Mouse (Mus musculus) gastrocnemius, adult 2 months (tissue): ENCODE data around the gene Efemp2. TPM values are rescaled to one million over a fixed set of nuclear protein-coding genes. Genes with fewer than 3 reads are reported as not detected.

Experiments
- DNase-seq: peaks from one replicate; pipeline ENCODE4 v3.0.0; 2022
- H3K27ac ChIP-seq: fragments of 200-600 bp; 2 replicates; pipeline ENCODE4 v1.8.1; 2022; ENCODE audit warnings: mild to moderate bottlenecking
- H3K4me3 ChIP-seq: fragments of 200-600 bp; 2 replicates; pipeline ENCODE4 v1.8.1; 2022; ENCODE audit warnings: mild to moderate bottlenecking, moderate library complexity
- CTCF ChIP-seq: fragments of 200-600 bp; IDR thresholded peaks from 2 replicates; pipeline ENCODE4 v1.8.1; 2022; ENCODE audit warnings: antibody characterized with exemption, mild to moderate bottlenecking, moderate library complexity
- intact Hi-C: fragments of 180-260 bp; cut with DNase I; formaldehyde crosslinking; loops from one replicate; pipeline ENCODE4 v1.15.1; 2025
- total RNA-seq, 2 experiments: library from RNA; stranded (reverse); gene quantifications; 2 replicates each; pipeline ENCODE4 v1.2.3; 2021

The Efemp2 gene
- total RNA-seq, 2 experiments from 2014 or later: 3.4 to 6.6 TPM

GRCm38 (mm10) chr19:5456241-5456921 is 17.4 kb upstream of the Efemp2 start:
- intact Hi-C loops: no loop called here
- no peak for TF ChIP-seq CTCF

DNA sequence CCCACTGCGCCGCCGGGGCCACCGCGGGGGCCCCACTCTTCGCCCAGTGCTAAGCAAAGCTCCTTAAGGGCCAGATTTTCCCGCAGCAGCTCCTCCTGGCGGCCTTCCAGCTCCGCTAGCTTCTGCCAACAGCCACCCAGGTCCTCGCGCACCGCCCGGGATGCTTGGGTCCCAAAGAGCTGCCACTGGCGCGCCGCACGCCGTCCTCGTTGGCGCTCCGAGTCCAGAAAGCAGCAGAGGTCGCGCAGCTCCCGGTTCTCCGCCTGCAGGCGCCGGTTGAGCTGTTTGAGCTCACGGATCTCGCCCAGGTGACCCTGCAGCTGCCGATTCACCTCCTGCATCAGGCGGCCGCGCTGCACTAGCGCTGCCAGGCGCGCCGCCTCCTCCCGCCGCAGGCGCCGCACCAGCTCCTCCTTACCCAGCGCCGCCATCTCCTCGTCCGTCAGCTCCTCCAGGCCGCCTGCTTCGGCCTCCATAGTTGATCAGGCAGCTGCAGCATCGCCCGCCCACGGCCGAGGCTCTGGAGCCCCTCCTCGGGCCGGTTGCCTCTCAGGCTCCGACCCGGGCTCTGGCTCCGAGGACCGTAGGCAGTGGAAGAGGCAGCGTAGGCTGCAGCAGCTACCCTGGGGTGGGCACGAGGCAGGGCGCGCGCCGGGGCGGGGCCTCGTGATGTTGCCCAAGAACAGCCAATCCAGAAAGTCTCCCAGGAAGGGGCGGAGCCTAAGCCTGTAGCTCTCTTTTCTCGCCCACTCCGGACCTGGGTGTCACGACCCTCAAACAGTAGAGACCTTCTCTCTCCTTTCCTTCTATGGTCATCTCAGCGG is 16.6 kb upstream of the Efemp2 start:
- Histone ChIP-seq H3K4me3 (peak overlapping the region; percentile 89), H3K27ac (peak overlapping the region; percentile 97)
- TF ChIP-seq CTCF: peak; percentile 17; the same call in 1 of the 2 replicates
- DNase-seq: peak; percentile 96
- intact Hi-C loops: no loop called here

More at GRCm38 (mm10) chr19:5456241-5456921, 17.4 kb upstream of the Efemp2 start:
- Histone ChIP-seq H3K4me3 (peak overlapping the region; percentile 89), H3K27ac (peak overlapping the region; percentile 97)
- DNase-seq: peak; percentile 43

DNA sequence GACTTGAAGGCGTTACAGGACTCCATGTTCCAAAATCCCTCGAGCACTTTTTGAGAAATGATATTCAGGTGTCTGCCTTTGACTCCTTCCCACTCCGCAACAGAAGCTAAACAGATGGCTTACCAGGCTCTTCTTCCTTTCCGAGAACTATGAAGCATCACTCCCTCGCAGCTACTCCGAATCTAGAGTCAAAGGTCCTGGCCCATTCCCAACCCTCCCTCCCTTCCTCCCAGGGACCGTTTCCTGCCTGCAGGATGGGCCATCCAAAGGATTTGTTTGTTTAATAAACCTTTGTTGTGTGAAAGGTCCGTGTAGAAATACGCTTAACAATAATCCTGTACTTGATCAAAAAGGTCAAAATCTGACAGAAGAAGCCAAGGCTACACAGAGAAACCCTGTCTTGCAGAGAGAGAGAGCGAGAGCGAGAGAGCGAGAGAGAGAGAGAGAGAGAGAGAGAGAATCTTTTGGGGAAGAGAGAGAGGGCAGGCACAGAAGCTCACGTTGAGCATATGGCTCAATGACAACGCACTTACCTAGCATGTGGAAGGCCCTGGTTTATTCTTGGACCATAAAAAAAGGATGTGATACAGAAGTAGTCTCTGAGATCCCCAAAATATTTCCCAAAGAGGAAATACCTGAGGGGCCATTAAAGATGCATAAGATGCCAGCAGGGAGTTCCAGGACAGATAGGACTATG is 15.9 kb upstream of the Efemp2 start, which contains the start of gene Ccdc85b:
TSS of gene Ccdc85b (minus strand) at position 149 of the 697 bp plus-strand sequence.
- peak within 1 kb of the TSS; percentile 89 for H3K4me3 ChIP-seq
- TF ChIP-seq CTCF: no peak
- peak; percentile 36 for DNase-seq
- intact Hi-C loops: no loop called here
- H3K27ac ChIP-seq: peak within 1 kb of the TSS; percentile 97

GRCm38 (mm10) chr19:5459019-5459418 is 14.7 kb upstream of the Efemp2 start:
- no peak for TF ChIP-seq CTCF
- Histone ChIP-seq H3K27ac (peak overlapping the region; percentile 97), H3K4me3 (no peak overlapping the region)
- intact Hi-C loops: no loop called here
- DNase-seq: no peak

DNA sequence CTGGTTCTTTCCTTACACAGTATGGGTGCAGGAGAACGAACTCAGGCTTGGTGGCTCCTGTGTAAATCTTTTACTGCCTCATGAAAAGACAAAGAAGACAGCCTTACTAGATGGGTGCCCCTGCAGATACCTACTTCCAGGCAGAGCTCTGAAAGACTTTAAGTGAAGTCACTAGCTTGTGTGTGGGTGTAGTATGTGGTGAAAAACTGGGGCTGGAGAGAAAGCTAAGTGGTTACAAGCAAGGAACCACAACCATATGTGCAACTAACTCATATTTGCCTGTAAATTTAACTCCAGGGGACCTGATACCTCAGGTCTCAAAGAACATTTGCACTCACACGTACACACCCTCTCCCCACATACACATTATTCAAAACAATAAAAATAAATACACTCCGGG is 13.9 kb upstream of the Efemp2 start:
- Histone ChIP-seq H3K27ac (peak overlapping the region; percentile 94), H3K4me3 (peak overlapping the region; percentile 89)
- intact Hi-C loops: no loop called here
- no peak for TF ChIP-seq CTCF
- DNase-seq: no peak

DNA sequence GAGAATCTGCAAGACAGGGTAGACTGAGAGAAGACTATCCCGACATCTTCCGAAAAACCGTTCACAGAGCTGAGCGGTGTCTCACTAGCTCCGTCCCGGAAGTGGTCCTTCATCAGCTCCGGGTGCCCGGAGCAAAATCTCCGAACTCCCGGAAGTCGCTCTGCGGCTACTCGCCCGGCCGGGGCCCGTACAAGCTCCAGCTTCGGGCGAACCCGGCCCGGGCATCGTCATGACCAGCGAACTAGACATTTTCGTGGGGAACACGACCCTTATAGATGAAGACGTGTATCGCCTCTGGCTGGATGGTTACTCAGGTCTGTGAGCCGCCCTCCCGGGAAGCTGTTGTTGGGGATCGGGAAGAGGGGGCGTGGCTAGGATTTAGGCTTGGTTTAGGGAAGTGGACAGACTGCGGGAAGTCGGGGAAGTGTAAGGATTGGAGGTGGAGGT is 13.3 kb upstream of the Efemp2 start, which contains the start of gene Fibp:
TSS of gene Fibp (plus strand) at position 151 of the 447 bp plus-strand sequence.
- DNase-seq: peak; percentile 92
- TF ChIP-seq CTCF: no peak
- Histone ChIP-seq H3K27ac (peak within 1 kb of the TSS; percentile 94), H3K4me3 (peak within 1 kb of the TSS; percentile 89)
- intact Hi-C loops: no loop called here

- intact Hi-C loops: no loop called here
- peak overlapping the region; percentile 89 for H3K4me3 ChIP-seq
- no peak for TF ChIP-seq CTCF
- H3K27ac ChIP-seq: peak overlapping the region; percentile 94; the same call in 1 of the 2 replicates
- no peak for DNase-seq
Measured at GRCm38 (mm10) chr19:5461411-5461810, 12.3 kb upstream of the Efemp2 start.

DNA sequence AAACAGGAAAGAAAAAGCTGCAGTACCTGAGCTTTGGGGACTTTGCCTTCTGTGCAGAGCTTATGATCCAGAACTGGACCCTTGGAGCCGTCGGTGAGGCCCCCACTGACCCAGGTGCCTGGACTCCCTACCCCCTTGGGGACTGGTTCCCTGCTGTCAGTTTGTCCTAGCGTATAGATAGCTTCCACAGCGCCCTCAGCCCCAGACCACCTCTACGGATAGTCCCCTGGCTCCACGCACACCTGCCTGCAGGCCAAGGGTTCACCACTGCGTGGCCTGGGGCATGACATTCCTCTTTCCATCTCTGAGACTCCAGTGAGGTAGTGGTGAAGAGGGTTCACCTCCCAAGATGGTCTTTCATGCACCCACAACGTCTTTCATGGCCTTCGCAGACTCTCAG is 10.5 kb upstream of the Efemp2 start:
- intact Hi-C loops: loop anchor here (2.0 kb wide), 1 partner anchor 24 kb away; no protein-coding TSS in a partner anchor
- TF ChIP-seq CTCF: no peak
- Histone ChIP-seq H3K27ac (no peak overlapping the region), H3K4me3 (no peak overlapping the region)
- no peak for DNase-seq

DNA sequence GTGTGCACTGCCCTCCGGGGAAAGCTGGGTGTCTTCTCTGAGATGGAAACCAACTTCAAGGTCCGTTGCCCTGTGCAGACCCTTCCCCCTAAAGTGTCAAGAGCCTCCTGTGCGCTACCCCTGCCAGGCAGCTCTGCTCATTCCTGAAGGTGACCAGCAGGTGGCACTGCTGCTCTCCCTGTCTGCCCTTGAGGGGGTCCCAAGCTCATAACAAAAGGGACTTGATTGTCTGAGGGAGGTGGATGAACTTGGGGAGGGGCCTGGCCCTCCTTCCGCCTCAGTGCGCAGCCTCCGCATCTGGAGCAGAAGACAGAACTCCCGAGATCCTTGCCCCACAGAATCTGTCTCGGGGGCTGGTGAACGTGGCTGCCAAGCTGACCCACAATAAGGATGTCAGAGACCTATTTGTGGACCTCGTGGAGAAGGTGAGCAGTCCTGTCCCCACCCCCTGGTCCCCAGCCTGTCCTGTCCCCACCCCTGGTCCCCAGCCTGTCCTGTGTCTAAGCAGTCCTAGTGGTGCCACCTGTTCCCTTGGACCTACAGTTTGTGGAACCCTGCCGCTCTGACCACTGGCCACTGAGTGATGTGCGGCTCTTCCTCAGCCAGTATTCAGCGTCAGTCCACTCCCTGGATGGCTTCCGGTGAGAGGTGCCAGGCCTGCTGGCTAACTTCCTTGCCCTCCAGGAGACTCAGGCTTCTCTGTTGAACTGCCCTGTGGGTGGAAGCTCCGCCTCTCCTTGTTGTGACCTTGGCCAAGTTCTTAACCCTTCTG is 9.8 kb upstream of the Efemp2 start:
- DNase-seq: peak; percentile 59
- H3K27ac ChIP-seq: peak overlapping the region; percentile 58
- peak; percentile 93 for TF ChIP-seq CTCF
- peak overlapping the region; percentile 34 for H3K4me3 ChIP-seq
- intact Hi-C loops: loop anchor here (2.0 kb wide), 1 partner anchor 23 kb away; no protein-coding TSS in a partner anchor

- no peak for DNase-seq
- intact Hi-C loops: no loop called here
- Histone ChIP-seq H3K27ac (no peak overlapping the region), H3K4me3 (no peak overlapping the region)
- no peak for TF ChIP-seq CTCF
Measured at GRCm38 (mm10) chr19:5465037-5465436, 8.7 kb upstream of the Efemp2 start.

- no peak overlapping the region for H3K27ac ChIP-seq
- DNase-seq: no peak
- H3K4me3 ChIP-seq: no peak overlapping the region
- TF ChIP-seq CTCF: no peak
- intact Hi-C loops: no loop called here
Measured at GRCm38 (mm10) chr19:5466916-5467500, 6.7 kb upstream of the Efemp2 start.
